Mouse (Mus musculus): ENCODE results near the gene Slc35g1. TPM values are rescaled to one million over a fixed set of nuclear protein-coding genes. Genes with fewer than 3 reads are reported as not detected.

Gene Slc35g1
- polyA plus RNA-seq (2012; rRNA removed) (2.5 and 3.4 TPM in 2 replicates), polyA plus RNA-seq (2014; fragmentation: Nextera tagmentation; extraction: Ambion mirVana) (3.5 and 4.1 TPM in 2 replicates)

DNA sequence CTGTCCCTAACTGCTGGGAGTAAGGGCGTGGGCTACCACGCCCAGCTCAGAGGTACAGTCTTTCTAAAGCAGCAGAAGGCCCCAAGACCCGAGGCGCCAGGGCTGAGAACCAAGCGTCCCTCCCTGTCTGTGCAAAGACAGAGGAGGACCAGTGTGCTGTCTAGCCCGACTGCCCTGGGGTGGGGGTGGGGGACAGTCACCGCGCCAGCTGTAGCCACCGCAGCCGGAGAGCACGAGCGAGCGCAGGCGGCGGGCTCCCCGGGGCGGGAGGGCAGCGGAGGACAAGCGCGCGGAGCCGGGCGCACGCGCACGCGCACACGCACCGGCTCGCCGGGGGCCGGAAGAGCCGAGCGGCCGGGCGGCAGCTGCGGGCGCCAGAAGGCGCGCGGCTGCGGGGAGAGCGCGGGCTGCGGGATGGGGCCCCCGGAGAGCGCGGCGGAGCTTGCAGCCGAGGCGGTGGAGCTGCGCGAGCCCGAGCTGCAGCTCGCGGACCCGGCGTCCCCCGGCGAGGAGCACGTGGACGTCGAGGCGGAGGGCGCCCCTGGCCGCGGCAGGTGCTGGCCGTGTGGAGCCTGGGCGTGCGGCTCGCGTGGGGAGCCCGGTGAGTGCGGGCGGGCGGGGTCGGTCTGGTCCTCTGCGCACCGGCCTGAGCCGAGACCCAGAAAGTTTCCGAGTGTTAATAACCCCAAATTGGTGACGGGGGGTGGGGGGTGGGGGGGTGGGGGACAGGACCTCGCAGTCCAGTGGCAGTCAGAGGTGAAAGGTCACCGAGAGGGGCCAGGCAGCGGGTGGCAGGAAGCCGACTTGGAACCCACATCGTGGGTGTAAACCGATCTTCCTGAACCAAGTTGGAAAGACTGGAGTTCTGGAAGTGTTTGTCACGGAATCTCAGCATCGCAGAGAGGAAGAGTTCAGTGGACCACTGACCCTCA, at the start of gene Slc35g1:
TSS of gene Slc35g1 (plus strand) at position 280 of the 932 bp plus-strand sequence.
- peaks cover 7 to 20% of the 10 kb centered on the region in 2 experiments for H3K4me1 ChIP-seq (replicated peaks; ENCODE audit: control insufficient read depth in 2 of 2, insufficient read depth in 2 of 2, low read length in 1 of 2)
- peak; percentile 92 for ATAC-seq (ENCODE audit: insufficient read depth)
- peak; percentile 59 to 68 (median 64) for DNase-seq (ENCODE audit: low read depth in 3 of 3, low spot score in 3 of 3)
- H3K4me3 ChIP-seq (ENCODE audit: insufficient read depth in 1 of 2, low read depth in 2 of 2, low read length in 2 of 2): peak within 1 kb of the TSS; percentile 59 to 78
- no peak for TF ChIP-seq EP300 (IDR thresholded peaks at IDR 0.05; ENCODE audit: low read depth)
- TF ChIP-seq CTCF (IDR thresholded peaks at IDR 0.05; ENCODE audit: low read depth): no peak
- no peaks in the 10 kb centered on the region for H3K27me3 ChIP-seq (ENCODE audit: control insufficient read depth, insufficient read depth, low read length)
- H3K9me3 ChIP-seq (ENCODE audit: control insufficient read depth, low read length): no peaks in the 10 kb centered on the region
- H3K27ac ChIP-seq: no peak within 1 kb of the TSS
- peak within 1 kb of the TSS; percentile 77 for H3K9ac ChIP-seq (replicated peaks)
- WGBS (ENCODE audit: insufficient replicate concordance): under 1% methylated on average over 81 of the region's 90 CpGs
- H3K4me2 ChIP-seq (ENCODE audit: low read depth): peak within 1 kb of the TSS; percentile 70
- no peaks in the 10 kb centered on the region for H3K36me3 ChIP-seq (replicated peaks; ENCODE audit: control insufficient read depth, insufficient read depth, low read depth)

DNA sequence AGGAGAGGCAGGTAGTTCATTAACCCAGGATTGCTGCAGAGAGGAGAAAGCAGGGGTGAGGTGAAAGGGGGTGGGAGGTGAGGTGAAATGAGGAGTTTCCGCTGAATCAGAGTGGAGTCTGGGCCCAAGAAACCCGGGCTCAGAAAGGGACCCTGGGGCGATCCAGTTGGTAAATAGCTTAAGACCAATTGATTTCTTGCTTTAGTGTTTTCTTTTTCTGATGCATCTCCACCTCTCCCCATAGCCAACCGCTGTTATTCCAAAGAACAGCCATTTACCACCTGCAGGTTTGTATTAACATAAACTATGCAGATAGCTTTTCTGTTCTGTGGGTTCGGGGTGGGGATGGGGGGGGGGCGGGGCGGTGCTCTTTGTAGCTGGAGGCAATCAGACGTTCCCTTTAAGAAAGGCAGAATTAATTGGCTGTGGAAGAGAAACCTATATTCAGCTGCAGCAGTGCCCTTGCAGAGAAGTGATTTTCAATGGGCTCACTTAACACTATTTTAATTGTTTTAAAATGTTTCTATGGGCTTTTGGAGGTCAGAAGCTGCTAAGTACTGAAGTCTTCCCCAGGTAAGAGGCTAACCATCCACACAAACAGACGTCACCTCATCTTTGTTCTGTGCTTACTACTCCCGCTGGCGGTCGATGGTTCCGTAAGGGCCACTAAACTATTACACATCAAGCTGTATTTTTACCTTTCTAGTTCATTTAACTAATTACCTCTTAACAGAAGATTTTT, 47.3 kb upstream of the Slc35g1 start:
- Histone ChIP-seq H3K9ac (replicated peaks) (no peak overlapping the region), H3K9me3 (ENCODE audit: control insufficient read depth, low read length) (no peaks in the 10 kb centered on the region), H3K4me3 (ENCODE audit: insufficient read depth in 1 of 2, low read depth in 2 of 2, low read length in 2 of 2) (no peak overlapping the region), H3K27ac (no peak overlapping the region), H3K4me1 (replicated peaks; ENCODE audit: control insufficient read depth in 2 of 2, insufficient read depth in 2 of 2, low read length in 1 of 2) (no peaks in the 10 kb centered on the region), H3K4me2 (ENCODE audit: low read depth) (no peak overlapping the region), H3K27me3 (ENCODE audit: control insufficient read depth, insufficient read depth, low read length) (no peaks in the 10 kb centered on the region), H3K36me3 (replicated peaks; ENCODE audit: control insufficient read depth, insufficient read depth, low read depth) (no peaks in the 10 kb centered on the region)
- no peak for TF ChIP-seq CTCF (IDR thresholded peaks at IDR 0.05; ENCODE audit: low read depth)
- TF ChIP-seq EP300 (IDR thresholded peaks at IDR 0.05; ENCODE audit: low read depth): no peak
- ATAC-seq (ENCODE audit: insufficient read depth) (no peak), DNase-seq (ENCODE audit: low read depth in 3 of 3, low spot score in 3 of 3) (no peak)
- 40% methylated on average over 13 of the region's 13 CpGs for WGBS (ENCODE audit: insufficient replicate concordance)

DNA sequence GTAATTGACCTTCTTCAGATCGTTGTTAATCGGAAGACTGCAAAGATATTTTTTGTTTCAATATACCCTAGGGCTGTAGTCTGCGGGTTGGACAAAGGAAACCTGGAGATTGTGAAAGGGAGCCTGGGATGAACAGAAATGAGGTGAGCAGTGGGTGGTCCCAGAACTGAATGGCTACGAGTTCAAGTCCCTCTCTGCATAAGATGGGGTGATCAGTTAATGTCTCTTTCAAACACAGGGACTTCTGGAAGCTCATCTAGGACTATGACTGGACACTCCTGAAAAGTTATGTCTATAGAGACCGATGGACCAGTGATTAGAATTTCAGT, 46.8 kb upstream of the Slc35g1 start:
- Histone ChIP-seq H3K9me3 (ENCODE audit: control insufficient read depth, low read length) (no peaks in the 10 kb centered on the region), H3K36me3 (replicated peaks; ENCODE audit: control insufficient read depth, insufficient read depth, low read depth) (no peaks in the 10 kb centered on the region), H3K9ac (replicated peaks) (no peak overlapping the region), H3K27ac (no peak overlapping the region), H3K4me2 (ENCODE audit: low read depth) (no peak overlapping the region), H3K27me3 (ENCODE audit: control insufficient read depth, insufficient read depth, low read length) (no peaks in the 10 kb centered on the region), H3K4me1 (replicated peaks; ENCODE audit: control insufficient read depth in 2 of 2, insufficient read depth in 2 of 2, low read length in 1 of 2) (no peaks in the 10 kb centered on the region), H3K4me3 (ENCODE audit: insufficient read depth in 1 of 2, low read depth in 2 of 2, low read length in 2 of 2) (no peak overlapping the region)
- WGBS (ENCODE audit: insufficient replicate concordance): 60% methylated on average over 5 of the region's 5 CpGs
- TF ChIP-seq CTCF (IDR thresholded peaks at IDR 0.05; ENCODE audit: low read depth) (no peak), EP300 (IDR thresholded peaks at IDR 0.05; ENCODE audit: low read depth) (no peak)
- DNase-seq (ENCODE audit: low read depth in 3 of 3, low spot score in 3 of 3) (no peak), ATAC-seq (ENCODE audit: insufficient read depth) (no peak)

DNA sequence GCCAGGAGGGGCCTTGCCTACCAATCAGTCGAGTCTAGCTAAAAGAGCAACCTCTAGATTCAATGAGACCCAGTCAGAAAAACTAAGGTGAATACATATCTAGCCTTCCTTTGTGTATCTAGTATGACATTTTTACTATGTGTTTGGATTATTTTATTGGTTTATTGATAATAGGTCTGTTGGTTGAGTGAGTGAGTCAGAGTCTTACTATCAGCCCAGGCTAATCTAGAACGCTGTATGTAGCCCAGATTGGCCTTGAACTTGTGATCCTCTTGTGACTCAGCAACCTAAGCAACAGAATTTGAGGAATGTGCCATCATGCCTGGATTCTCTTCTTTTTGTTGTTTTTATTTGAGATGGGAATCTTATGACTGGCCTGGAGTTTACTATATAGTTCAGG, 44.6 kb upstream of the Slc35g1 start:
- ATAC-seq (ENCODE audit: insufficient read depth): no peak
- Histone ChIP-seq H3K36me3 (replicated peaks; ENCODE audit: control insufficient read depth, insufficient read depth, low read depth) (no peaks in the 10 kb centered on the region), H3K9me3 (ENCODE audit: control insufficient read depth, low read length) (no peaks in the 10 kb centered on the region), H3K4me1 (replicated peaks; ENCODE audit: control insufficient read depth in 2 of 2, insufficient read depth in 2 of 2, low read length in 1 of 2) (no peaks in the 10 kb centered on the region), H3K4me2 (ENCODE audit: low read depth) (no peak overlapping the region), H3K9ac (replicated peaks) (no peak overlapping the region), H3K27ac (no peak overlapping the region), H3K4me3 (ENCODE audit: insufficient read depth in 1 of 2, low read depth in 2 of 2, low read length in 2 of 2) (no peak overlapping the region), H3K27me3 (ENCODE audit: control insufficient read depth, insufficient read depth, low read length) (no peaks in the 10 kb centered on the region)
- TF ChIP-seq EP300 (IDR thresholded peaks at IDR 0.05; ENCODE audit: low read depth) (no peak), CTCF (IDR thresholded peaks at IDR 0.05; ENCODE audit: low read depth) (no peak)
- no peak for DNase-seq (ENCODE audit: low read depth in 3 of 3, low spot score in 3 of 3)
- 54% methylated on average over 2 of the region's 2 CpGs for WGBS (ENCODE audit: insufficient replicate concordance)

- ATAC-seq (ENCODE audit: insufficient read depth): no peak
- no peak for DNase-seq (ENCODE audit: low read depth in 3 of 3, low spot score in 3 of 3)
Observed at GRCm38 (mm10) chr19:38351728-38352127, 44.1 kb upstream of the Slc35g1 start.

More at GRCm38 (mm10) chr19:38351728-38352127, 44.1 kb upstream of the Slc35g1 start:
- H3K27ac ChIP-seq: no peak overlapping the region
- no peaks in the 10 kb centered on the region for H3K9me3 ChIP-seq (ENCODE audit: control insufficient read depth, low read length)
- no peaks in the 10 kb centered on the region for H3K36me3 ChIP-seq (replicated peaks; ENCODE audit: control insufficient read depth, insufficient read depth, low read depth)
- no peak overlapping the region for H3K9ac ChIP-seq (replicated peaks)
- WGBS (ENCODE audit: insufficient replicate concordance): 62% methylated on average over 3 of the region's 3 CpGs
- no peaks in the 10 kb centered on the region for H3K27me3 ChIP-seq (ENCODE audit: control insufficient read depth, insufficient read depth, low read length)
- no peak overlapping the region for H3K4me2 ChIP-seq (ENCODE audit: low read depth)
- no peak overlapping the region for H3K4me3 ChIP-seq (ENCODE audit: insufficient read depth in 1 of 2, low read depth in 2 of 2, low read length in 2 of 2)
- TF ChIP-seq CTCF (IDR thresholded peaks at IDR 0.05; ENCODE audit: low read depth): no peak
- TF ChIP-seq EP300 (IDR thresholded peaks at IDR 0.05; ENCODE audit: low read depth): no peak
- H3K4me1 ChIP-seq (replicated peaks; ENCODE audit: control insufficient read depth in 2 of 2, insufficient read depth in 2 of 2, low read length in 1 of 2): no peaks in the 10 kb centered on the region

Data from liver, embryonic 14.5 days (tissue).